Mouse (Mus musculus): ENCODE data around the gene Sult5a1. TPM values are rescaled to one million over a fixed set of nuclear protein-coding genes. Genes with fewer than 3 reads are reported as not detected.

Gene Sult5a1
- total RNA-seq, 2 experiments from 2014 or later: 1.3 to 1.6 TPM

- DNase-seq: no peak
Measured at GRCm38 (mm10) chr8:123135406-123135805, 22.7 kb downstream of the Sult5a1 start.

- no peak for DNase-seq
Measured at GRCm38 (mm10) chr8:123134149-123134713, 23.9 kb downstream of the Sult5a1 start.

- no peak for DNase-seq
Measured at GRCm38 (mm10) chr8:123132953-123133352, 25.2 kb downstream of the Sult5a1 start.

- DNase-seq: no peak
Measured at GRCm38 (mm10) chr8:123131041-123131440, 27.1 kb downstream of the Sult5a1 start.

GRCm38 (mm10) chr8:123126193-123126816, 31.8 kb downstream of the Sult5a1 start:
- peak; percentile 56 for DNase-seq

GRCm38 (mm10) chr8:123122670-123123069, 35.4 kb downstream of the Sult5a1 start:
- no peak for DNase-seq

GRCm38 (mm10) chr8:123122059-123122458, 36.1 kb downstream of the Sult5a1 start:
- DNase-seq: no peak

GRCm38 (mm10) chr8:123117744-123118143, 40.4 kb downstream of the Sult5a1 start:
- DNase-seq: no peak

GRCm38 (mm10) chr8:123117127-123117731, 40.9 kb downstream of the Sult5a1 start, which contains the start of gene Cpne7:
TSS of gene Cpne7 (plus strand) at chr8:123117374.
- no peak for DNase-seq

- no peak for DNase-seq
Measured at GRCm38 (mm10) chr8:123114644-123115043, 43.5 kb downstream of the Sult5a1 start.

GRCm38 (mm10) chr8:123113908-123114469, 44.1 kb downstream of the Sult5a1 start:
- DNase-seq: no peak

GRCm38 (mm10) chr8:123112892-123113291, 45.2 kb downstream of the Sult5a1 start:
- no peak for DNase-seq

- peak; percentile 69 for DNase-seq
Measured at GRCm38 (mm10) chr8:123110649-123111048, 47.5 kb downstream of the Sult5a1 start.

GRCm38 (mm10) chr8:123108953-123109352, 49.2 kb downstream of the Sult5a1 start:
- no peak for DNase-seq

- no peak for DNase-seq
Measured at GRCm38 (mm10) chr8:123108010-123108409, 50.1 kb downstream of the Sult5a1 start.

GRCm38 (mm10) chr8:123106531-123106930, 51.6 kb downstream of the Sult5a1 start:
- DNase-seq: peak; percentile 54

- no peak for DNase-seq
Measured at GRCm38 (mm10) chr8:123105553-123106326, 52.4 kb downstream of the Sult5a1 start.

GRCm38 (mm10) chr8:123104046-123104767, 53.9 kb downstream of the Sult5a1 start:
- DNase-seq: no peak

GRCm38 (mm10) chr8:123103285-123103684, 54.8 kb downstream of the Sult5a1 start:
- no peak for DNase-seq

GRCm38 (mm10) chr8:123102855-123103254, 55.3 kb downstream of the Sult5a1 start:
- peak; percentile 24 for DNase-seq

- peak; percentile 98 for DNase-seq
Measured at GRCm38 (mm10) chr8:123101735-123102685, 56.1 kb downstream of the Sult5a1 start, which contains the start of gene Rpl13. TSS of gene Rpl13 (plus strand) at chr8:123102350.

All from heart, postnatal 4 days (tissue).